Mouse (Mus musculus): ENCODE measurements at regions not wholly inside any gene's neighbourhood (a gene's known extent, or its start where the extent isn't known, plus 50 kb on each side); places are given as distances from the start of the nearest gene placed in this dataset.
"Not testable (repeated sequence)": the region's sequence is repeated elsewhere in the genome, so short reads cannot be mapped to it uniquely, and the experiment has no call there.

DNA sequence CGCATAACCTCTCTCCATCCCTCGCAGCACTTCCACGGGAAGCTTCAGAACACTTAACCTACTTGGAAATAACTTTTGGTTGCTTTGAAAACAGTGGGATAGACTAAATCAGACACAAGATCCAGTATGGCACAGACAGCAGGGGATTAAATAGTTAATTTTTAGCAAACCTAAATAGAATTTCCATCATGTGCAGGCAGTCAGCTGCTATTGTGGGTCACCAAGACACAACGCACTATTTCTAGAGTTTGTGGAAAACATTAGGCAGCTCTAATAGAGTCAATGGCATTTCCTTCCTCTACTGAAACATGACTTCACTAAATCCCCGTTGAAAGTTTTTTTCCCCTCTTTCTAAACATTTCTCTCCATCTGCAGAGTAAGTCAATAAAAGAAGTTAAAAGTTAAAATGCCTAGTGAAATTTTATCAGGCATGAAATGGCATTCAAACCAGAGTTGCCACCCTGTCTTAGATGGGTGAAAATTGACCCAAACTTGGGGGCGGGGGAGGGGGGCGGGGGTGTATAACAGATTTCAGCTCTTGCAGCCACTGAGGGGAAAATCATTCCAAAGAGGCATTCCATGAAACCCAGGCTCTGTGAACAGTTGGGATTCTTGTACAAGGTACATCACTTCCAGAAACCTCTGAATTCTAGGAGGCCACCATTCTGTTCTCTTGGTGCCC lies 142.3 kb upstream of the Cdk6 start:
- Histone ChIP-seq H3K4me1 (peaks cover 17% of the 10 kb centered on the region), H3K4me2 (peak overlapping the region; percentile 60), H3K27ac (replicated peaks) (peak overlapping the region; percentile 85), H3K4me3 (peak overlapping the region; percentile 24), H3K9ac (0 out of 2 replicates have a peak overlapping the region, but pooled peaks have one; percentile 73)
- WGBS, result 38% methylated on average over 7 of the region's 7 CpGs
- H3K27me3 ChIP-seq (replicated peaks); ATAC-seq (ENCODE audit: extremely low read depth, insufficient number of reproducible peaks, low FRiP score, low TSS enrichment); H3K9me3 ChIP-seq; H3K36me3 ChIP-seq: not testable (repeated sequence)

DNA sequence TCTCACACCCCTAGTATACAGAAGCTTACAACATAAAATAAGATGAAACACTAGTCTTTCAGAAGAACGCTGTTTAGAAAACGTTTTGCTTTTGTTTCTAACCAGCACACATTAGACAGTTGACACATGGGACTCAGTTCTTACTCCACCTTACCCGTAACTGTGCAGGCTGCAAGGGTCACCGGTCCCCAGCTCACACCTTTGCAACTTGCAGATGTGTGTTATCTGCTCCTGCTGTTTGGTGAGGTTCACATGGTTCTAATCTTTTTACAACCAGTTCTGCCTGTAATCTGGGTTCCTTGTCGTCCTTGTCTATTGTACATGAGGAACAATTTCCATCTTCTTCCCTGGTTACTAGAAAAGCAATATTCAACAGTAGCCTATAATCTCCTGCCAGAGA lies 135.1 kb upstream of the Cdk6 start:
- not testable (repeated sequence) for H3K27ac ChIP-seq (replicated peaks); H3K27me3 ChIP-seq (replicated peaks); H3K4me3 ChIP-seq; H3K4me1 ChIP-seq; H3K4me2 ChIP-seq; H3K9me3 ChIP-seq; H3K9ac ChIP-seq; ATAC-seq (ENCODE audit: extremely low read depth, insufficient number of reproducible peaks, low FRiP score, low TSS enrichment); H3K36me3 ChIP-seq
- 60% methylated on average over 5 of the region's 5 CpGs for WGBS

DNA sequence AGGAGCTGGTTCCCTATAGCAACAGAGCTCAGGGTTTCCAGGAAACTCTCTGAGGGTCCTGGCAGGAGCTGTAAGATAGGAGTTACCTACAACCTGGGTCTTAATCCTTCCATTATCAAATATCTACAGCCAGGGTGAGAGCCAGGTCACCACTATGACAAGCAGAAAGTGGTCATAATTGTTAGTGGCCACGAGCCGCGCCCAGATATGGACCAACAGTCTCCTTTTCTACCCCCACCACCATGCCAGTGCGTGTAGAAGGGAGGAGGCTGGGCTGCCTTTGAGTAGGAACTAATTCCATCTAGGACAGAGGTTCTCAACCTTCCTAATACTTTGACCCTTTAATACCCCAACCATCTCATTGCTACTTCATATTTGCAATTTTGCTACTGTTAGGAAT lies 133.0 kb upstream of the Cdk6 start:
- not testable (repeated sequence) for H3K4me1 ChIP-seq; ATAC-seq (ENCODE audit: extremely low read depth, insufficient number of reproducible peaks, low FRiP score, low TSS enrichment); H3K27ac ChIP-seq (replicated peaks); H3K4me2 ChIP-seq; H3K9ac ChIP-seq; H3K36me3 ChIP-seq; H3K27me3 ChIP-seq (replicated peaks); H3K4me3 ChIP-seq; H3K9me3 ChIP-seq
- WGBS, result 75% methylated on average over 4 of the region's 4 CpGs

DNA sequence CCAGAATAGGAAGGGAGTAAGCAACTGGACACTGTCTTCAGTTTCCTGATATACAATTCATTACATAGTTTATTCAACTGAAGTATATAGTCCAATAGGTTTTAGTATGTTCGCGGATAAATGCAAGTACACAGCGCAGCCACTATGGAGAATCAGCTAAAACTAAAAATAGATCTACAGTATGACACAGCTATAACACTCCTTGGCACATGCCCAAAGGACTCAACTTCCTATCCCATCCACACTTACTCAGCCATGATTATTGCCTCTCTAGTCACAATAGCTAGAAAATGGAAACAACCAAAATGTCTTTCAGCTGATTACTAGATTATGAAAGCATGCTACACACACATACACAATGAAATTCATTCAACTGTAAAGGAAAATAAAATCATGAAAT lies 130.0 kb upstream of the Cdk6 start:
- no peaks in the 10 kb centered on the region for H3K27me3 ChIP-seq (replicated peaks)
- H3K4me2 ChIP-seq, result no peak overlapping the region
- H3K36me3 ChIP-seq, result no peaks in the 10 kb centered on the region
- no peak for ATAC-seq (ENCODE audit: extremely low read depth, insufficient number of reproducible peaks, low FRiP score, low TSS enrichment)
- no peak overlapping the region for H3K27ac ChIP-seq (replicated peaks)
- H3K9ac ChIP-seq, result no peak overlapping the region
- 0 out of 2 replicates have a peak, but pooled peaks cover 4% of the 10 kb centered on the region for H3K4me1 ChIP-seq
- 91% methylated on average over 3 of the region's 3 CpGs for WGBS
- no peak overlapping the region for H3K4me3 ChIP-seq
- no peaks in the 10 kb centered on the region for H3K9me3 ChIP-seq

DNA sequence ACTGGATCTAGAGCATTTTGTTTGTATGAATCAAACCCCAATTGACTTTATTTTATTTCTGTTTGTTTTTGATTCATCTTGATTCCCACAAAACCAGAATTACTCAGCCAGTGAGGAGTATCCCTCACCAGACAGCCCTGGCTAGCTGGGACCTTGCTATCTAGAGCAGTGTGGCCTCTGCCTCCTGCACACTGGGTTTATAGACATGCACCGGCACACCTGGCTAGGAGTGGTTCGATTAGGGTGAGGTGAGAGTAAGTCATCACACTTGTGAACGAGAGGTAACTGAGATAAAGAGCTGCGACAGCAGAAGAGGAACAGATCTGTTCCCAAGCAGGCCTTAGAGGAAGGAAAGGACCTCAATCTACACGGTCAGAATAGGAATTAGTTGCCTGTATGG lies 125.2 kb upstream of the Cdk6 start:
- 41% methylated on average over 5 of the region's 5 CpGs for WGBS
- Histone ChIP-seq H3K27me3 (replicated peaks) (no peaks in the 10 kb centered on the region), H3K4me3 (no peak overlapping the region), H3K27ac (replicated peaks) (no peak overlapping the region), H3K9me3 (no peaks in the 10 kb centered on the region), H3K36me3 (no peaks in the 10 kb centered on the region), H3K4me2 (no peak overlapping the region), H3K4me1 (0 out of 2 replicates have a peak, but pooled peaks cover 3% of the 10 kb centered on the region), H3K9ac (no peak overlapping the region)
- no peak for ATAC-seq (ENCODE audit: extremely low read depth, insufficient number of reproducible peaks, low FRiP score, low TSS enrichment)

DNA sequence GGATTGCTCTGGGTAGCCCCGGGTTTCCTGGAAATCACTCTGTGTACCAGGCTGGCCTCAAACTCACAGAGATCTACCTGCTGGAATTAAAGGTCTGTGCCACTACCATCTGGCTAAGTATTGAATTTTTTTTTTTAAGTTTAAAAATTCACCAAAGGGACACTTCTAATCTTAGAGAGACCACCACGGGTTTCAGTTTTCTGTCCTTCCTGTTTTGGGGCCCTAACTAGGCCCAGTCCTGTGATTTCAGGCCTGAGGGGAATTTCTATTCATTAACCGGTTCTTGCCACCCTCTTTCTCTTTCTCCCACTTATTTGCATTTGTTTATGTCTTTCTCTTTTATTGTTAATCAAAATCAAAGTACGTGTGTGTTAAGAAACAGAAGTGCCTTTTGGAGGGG lies 122.1 kb upstream of the Cdk6 start:
- no peaks in the 10 kb centered on the region for H3K27me3 ChIP-seq (replicated peaks)
- no peaks in the 10 kb centered on the region for H3K4me1 ChIP-seq
- no peaks in the 10 kb centered on the region for H3K36me3 ChIP-seq
- no peak overlapping the region for H3K9ac ChIP-seq
- H3K4me3 ChIP-seq, result no peak overlapping the region
- 53% methylated on average over 4 of the region's 4 CpGs for WGBS
- no peak overlapping the region for H3K4me2 ChIP-seq
- ATAC-seq (ENCODE audit: extremely low read depth, insufficient number of reproducible peaks, low FRiP score, low TSS enrichment), result no peak
- H3K27ac ChIP-seq (replicated peaks), result no peak overlapping the region
- H3K9me3 ChIP-seq, result no peaks in the 10 kb centered on the region

DNA sequence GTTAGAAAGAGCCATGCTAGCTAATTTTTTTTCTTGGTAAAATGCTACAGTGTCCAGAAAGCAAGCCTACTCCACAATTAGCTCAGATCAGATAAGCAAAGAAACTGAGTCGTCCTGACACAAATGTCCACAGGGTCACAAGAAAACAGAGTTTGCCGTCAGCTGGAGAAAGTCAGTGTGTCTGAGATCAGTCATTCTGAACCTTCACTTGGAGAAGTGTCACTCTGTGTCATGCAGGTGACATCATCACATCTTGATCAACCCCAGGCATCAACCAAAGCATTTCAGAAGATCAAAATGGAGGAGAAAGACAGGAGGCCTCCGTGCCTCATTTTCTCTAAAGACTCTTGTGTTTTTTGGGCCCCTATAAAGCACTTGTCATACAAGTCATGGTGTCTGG lies 121.5 kb upstream of the Cdk6 start:
- ATAC-seq (ENCODE audit: extremely low read depth, insufficient number of reproducible peaks, low FRiP score, low TSS enrichment), result no peak
- Histone ChIP-seq H3K9ac (no peak overlapping the region), H3K27ac (replicated peaks) (no peak overlapping the region), H3K4me3 (no peak overlapping the region), H3K4me2 (no peak overlapping the region), H3K27me3 (replicated peaks) (no peaks in the 10 kb centered on the region), H3K4me1 (no peaks in the 10 kb centered on the region), H3K36me3 (no peaks in the 10 kb centered on the region), H3K9me3 (no peaks in the 10 kb centered on the region)
- 36% methylated on average over 3 of the region's 3 CpGs for WGBS

DNA sequence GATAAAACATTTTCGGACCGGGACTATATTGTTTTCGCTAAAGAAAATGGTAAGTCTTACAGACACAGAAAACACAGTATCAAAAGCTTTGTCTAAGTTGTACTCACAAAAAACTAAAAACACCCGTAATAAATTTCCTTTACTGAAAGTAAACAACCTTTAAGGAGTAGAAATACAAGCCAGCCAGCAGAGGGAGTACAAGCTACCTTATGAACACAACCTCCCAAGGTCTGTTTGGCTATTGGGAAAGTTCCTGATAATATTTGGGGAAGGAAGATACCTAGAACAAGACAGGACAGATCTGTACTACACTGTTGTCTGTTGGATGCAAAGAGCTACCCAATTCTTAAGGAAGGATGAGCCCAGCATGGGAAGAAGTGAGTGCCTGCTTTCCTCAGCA lies 117.5 kb upstream of the Cdk6 start:
- H3K27ac ChIP-seq (replicated peaks); H3K36me3 ChIP-seq; H3K4me1 ChIP-seq; H3K4me3 ChIP-seq; ATAC-seq (ENCODE audit: extremely low read depth, insufficient number of reproducible peaks, low FRiP score, low TSS enrichment); H3K27me3 ChIP-seq (replicated peaks); H3K4me2 ChIP-seq; H3K9me3 ChIP-seq; H3K9ac ChIP-seq: not testable (repeated sequence)
- 64% methylated on average over 4 of the region's 4 CpGs for WGBS

DNA sequence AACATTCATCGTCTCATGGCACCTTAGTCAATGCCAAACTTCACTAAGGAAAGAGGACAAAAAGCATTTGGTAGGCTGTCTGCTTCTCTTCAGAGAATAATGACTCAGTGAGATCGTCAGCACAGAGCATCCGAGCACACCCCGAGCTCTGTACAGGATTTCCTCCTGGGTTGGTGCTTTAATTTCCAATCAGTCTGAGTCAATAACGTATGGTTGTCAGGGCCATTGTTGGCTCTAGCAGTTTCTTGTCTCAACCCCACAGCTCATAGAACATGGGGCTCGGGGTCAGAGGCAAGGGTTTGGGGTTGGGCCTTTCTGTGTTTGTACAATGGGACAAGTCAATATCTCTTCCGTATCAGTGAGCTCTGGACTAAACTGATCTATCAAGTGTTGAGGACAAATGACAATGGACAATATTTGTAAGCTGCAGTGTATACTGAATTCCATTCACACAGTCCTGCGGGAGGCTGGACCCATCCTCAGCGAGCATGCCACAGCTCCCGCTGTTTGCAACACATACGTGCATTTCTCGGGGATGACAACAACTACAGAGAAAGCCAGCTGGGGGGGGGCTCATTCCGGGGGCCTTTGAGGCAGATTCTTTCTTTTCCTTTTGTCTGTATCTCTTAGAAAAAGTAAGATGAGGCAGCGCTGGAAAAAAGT lies 116.8 kb upstream of the Cdk6 start:
- ATAC-seq (ENCODE audit: extremely low read depth, insufficient number of reproducible peaks, low FRiP score, low TSS enrichment); H3K9ac ChIP-seq; H3K4me2 ChIP-seq; H3K27me3 ChIP-seq (replicated peaks); H3K27ac ChIP-seq (replicated peaks); H3K9me3 ChIP-seq; H3K4me1 ChIP-seq; H3K4me3 ChIP-seq; H3K36me3 ChIP-seq: not testable (repeated sequence)
- 78% methylated on average over 14 of the region's 14 CpGs for WGBS

DNA sequence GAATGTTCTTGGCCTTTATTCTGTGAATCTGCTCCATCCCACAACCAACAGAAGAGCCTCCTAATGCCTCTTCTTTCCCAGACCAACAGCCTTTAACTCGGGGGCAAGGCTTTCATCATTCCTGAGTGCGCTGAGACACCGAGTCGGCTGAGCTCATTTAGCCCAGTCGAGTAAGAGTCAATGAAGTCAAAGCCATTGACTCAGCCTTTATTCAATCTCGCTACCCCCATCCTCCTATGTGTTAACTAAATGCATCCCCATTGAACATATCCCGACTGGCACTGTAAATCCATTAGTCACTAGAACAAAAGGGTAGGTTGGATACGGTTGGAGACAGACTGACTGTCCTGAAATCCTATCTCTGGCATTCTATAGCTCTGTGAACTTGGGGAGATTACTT lies 115.9 kb upstream of the Cdk6 start:
- ATAC-seq (ENCODE audit: extremely low read depth, insufficient number of reproducible peaks, low FRiP score, low TSS enrichment); H3K9me3 ChIP-seq; H3K36me3 ChIP-seq; H3K4me3 ChIP-seq; H3K27me3 ChIP-seq (replicated peaks); H3K9ac ChIP-seq; H3K27ac ChIP-seq (replicated peaks); H3K4me1 ChIP-seq; H3K4me2 ChIP-seq: not testable (repeated sequence)
- WGBS, result 82% methylated on average over 8 of the region's 8 CpGs

DNA sequence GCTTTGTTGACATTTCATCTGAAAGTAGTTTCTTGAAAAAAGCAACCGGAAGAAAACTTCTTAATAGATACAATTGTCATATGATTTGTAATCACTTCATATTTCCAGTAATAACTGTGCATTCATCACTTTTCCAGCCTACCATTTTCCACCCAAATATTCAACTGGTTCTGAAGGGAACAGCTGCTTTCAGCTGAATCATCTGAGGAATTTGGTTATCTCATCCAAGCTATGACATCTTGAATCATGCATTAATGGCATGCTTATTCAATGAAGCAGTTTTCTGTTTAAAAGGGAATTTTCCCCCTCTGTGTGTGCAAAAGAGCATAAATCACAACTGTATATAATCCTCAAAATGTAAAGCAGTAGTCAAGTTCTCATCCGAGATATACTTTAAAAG lies 97.2 kb upstream of the Cdk6 start:
- not testable (repeated sequence) for H3K4me3 ChIP-seq; H3K27ac ChIP-seq (replicated peaks); H3K9me3 ChIP-seq; H3K36me3 ChIP-seq; H3K4me1 ChIP-seq; H3K9ac ChIP-seq; H3K4me2 ChIP-seq; H3K27me3 ChIP-seq (replicated peaks); ATAC-seq (ENCODE audit: extremely low read depth, insufficient number of reproducible peaks, low FRiP score, low TSS enrichment)
- WGBS, result 74% methylated on average over 2 of the region's 2 CpGs

DNA sequence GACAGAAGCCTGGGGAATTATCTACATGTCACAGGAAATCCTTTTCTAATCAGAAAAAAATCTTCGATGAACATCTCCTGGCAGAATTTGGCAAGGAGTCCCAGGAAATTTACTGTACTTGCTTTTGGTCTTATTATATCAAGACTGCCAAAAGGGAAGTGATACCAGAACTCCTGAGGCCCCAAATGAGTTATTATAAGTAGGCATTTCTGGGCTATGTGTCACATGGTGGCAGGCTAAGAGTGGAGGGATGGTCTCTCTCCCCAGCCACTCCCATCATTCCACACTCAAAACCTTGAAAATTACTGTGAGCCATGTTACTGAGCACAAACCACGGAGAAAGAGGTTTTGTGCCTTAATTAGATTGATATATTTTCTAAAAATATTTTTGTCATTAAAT lies 94.0 kb upstream of the Cdk6 start:
- no peaks in the 10 kb centered on the region for H3K4me1 ChIP-seq
- H3K9ac ChIP-seq, result no peak overlapping the region
- no peak for ATAC-seq (ENCODE audit: extremely low read depth, insufficient number of reproducible peaks, low FRiP score, low TSS enrichment)
- no peaks in the 10 kb centered on the region for H3K9me3 ChIP-seq
- no peak overlapping the region for H3K4me3 ChIP-seq
- no peaks in the 10 kb centered on the region for H3K27me3 ChIP-seq (replicated peaks)
- WGBS, result 66% methylated on average over 2 of the region's 2 CpGs
- H3K27ac ChIP-seq (replicated peaks), result no peak overlapping the region
- H3K36me3 ChIP-seq, result no peaks in the 10 kb centered on the region
- no peak overlapping the region for H3K4me2 ChIP-seq

Data from heart, embryonic 13.5 days (tissue).